Mouse (Mus musculus): ENCODE results near the gene Mum1.
A peak's percentile ranks its signal among the peaks of the same experiment; 100 is the strongest.
"Not testable (repeated sequence)": the region's sequence is repeated elsewhere in the genome, so short reads cannot be mapped to it uniquely, and the experiment has no call there.

Gene Mum1

GRCm38 (mm10) chr10:80238306-80238705 lies 12.1 kb downstream of the Mum1 start:
- Histone ChIP-seq H3K27me3 (ENCODE audit: insufficient read depth, low read length) (no peaks in the 10 kb centered on the region), H3K4me1 (replicated peaks; ENCODE audit: low read depth, low read length) (peaks cover 47% of the 10 kb centered on the region), H3K9me3 (ENCODE audit: low read length) (no peaks in the 10 kb centered on the region), H3K36me3 (ENCODE audit: insufficient read depth, low read length) (peaks cover 100% of the 10 kb centered on the region), H3K4me3 (replicated peaks; ENCODE audit: low read length) (no peak overlapping the region)
- TF ChIP-seq NANOG (IDR thresholded peaks at IDR 0.05; ENCODE audit: borderline replicate concordance, low read length) (no peak), POU5F1 (IDR thresholded peaks at IDR 0.05; ENCODE audit: borderline replicate concordance, low read length) (no peak), CTCF (conservative IDR thresholded peaks at IDR 0.05; ENCODE audit: low read length) (no peak)

- no peaks in the 10 kb centered on the region for H3K27me3 ChIP-seq (ENCODE audit: insufficient read depth, low read length)
- no peaks in the 10 kb centered on the region for H3K9me3 ChIP-seq (ENCODE audit: low read length)
- peaks cover 44% of the 10 kb centered on the region for H3K4me1 ChIP-seq (replicated peaks; ENCODE audit: low read depth, low read length)
- H3K4me3 ChIP-seq (replicated peaks; ENCODE audit: low read length), result no peak overlapping the region
- TF ChIP-seq POU5F1 (IDR thresholded peaks at IDR 0.05; ENCODE audit: borderline replicate concordance, low read length) (no peak), NANOG (IDR thresholded peaks at IDR 0.05; ENCODE audit: borderline replicate concordance, low read length) (no peak), CTCF (conservative IDR thresholded peaks at IDR 0.05; ENCODE audit: low read length) (no peak)
- H3K36me3 ChIP-seq (ENCODE audit: insufficient read depth, low read length), result peaks cover 100% of the 10 kb centered on the region
Observed at GRCm38 (mm10) chr10:80239791-80240190, 13.6 kb downstream of the Mum1 start.

GRCm38 (mm10) chr10:80242088-80242487 lies 15.9 kb downstream of the Mum1 start:
- TF ChIP-seq CTCF (conservative IDR thresholded peaks at IDR 0.05; ENCODE audit: low read length) (no peak), NANOG (IDR thresholded peaks at IDR 0.05; ENCODE audit: borderline replicate concordance, low read length) (no peak), POU5F1 (IDR thresholded peaks at IDR 0.05; ENCODE audit: borderline replicate concordance, low read length) (no peak)
- Histone ChIP-seq H3K4me1 (replicated peaks; ENCODE audit: low read depth, low read length) (peaks cover 54% of the 10 kb centered on the region), H3K27me3 (ENCODE audit: insufficient read depth, low read length) (no peaks in the 10 kb centered on the region), H3K9me3 (ENCODE audit: low read length) (no peaks in the 10 kb centered on the region), H3K36me3 (ENCODE audit: insufficient read depth, low read length) (peaks cover 82% of the 10 kb centered on the region), H3K4me3 (replicated peaks; ENCODE audit: low read length) (no peak overlapping the region)

- TF ChIP-seq CTCF (conservative IDR thresholded peaks at IDR 0.05; ENCODE audit: low read length) (no peak), NANOG (IDR thresholded peaks at IDR 0.05; ENCODE audit: borderline replicate concordance, low read length) (no peak), POU5F1 (IDR thresholded peaks at IDR 0.05; ENCODE audit: borderline replicate concordance, low read length) (no peak)
- H3K9me3 ChIP-seq (ENCODE audit: low read length), result no peaks in the 10 kb centered on the region
- H3K4me3 ChIP-seq (replicated peaks; ENCODE audit: low read length), result no peak overlapping the region
- no peaks in the 10 kb centered on the region for H3K27me3 ChIP-seq (ENCODE audit: insufficient read depth, low read length)
- H3K4me1 ChIP-seq (replicated peaks; ENCODE audit: low read depth, low read length), result peaks cover 49% of the 10 kb centered on the region
- H3K36me3 ChIP-seq (ENCODE audit: insufficient read depth, low read length), result peaks cover 77% of the 10 kb centered on the region
Observed at GRCm38 (mm10) chr10:80242607-80243006, 16.4 kb downstream of the Mum1 start.

DNA sequence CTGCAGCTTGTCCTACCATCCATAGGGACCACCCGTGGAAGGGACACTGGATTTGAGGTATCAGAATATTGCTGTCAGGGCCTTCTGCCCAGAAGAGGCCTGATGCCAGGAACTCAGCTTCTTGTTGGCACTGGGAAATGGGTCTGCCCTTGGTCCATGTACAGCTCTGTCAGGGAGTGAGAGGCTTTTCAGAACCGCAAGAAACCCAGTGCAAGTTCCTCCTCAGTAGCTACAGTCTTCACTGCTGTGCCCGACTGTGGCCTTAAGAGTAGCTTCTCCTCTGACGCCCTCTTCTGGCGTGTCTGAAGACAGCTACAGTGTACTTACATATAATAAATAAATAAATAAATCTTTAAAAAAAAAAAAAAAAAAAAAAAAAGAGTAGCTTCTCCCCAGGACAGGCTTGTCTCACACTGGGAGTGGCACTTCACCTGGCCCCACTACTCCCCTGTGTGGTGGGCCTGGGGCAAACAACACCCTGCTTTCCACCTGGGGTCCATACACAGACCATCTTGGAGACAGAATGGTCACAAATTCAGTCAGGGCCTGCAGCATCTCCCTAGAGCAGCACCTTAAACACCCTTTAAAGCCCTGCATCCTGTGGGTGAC lies 18.7 kb downstream of the Mum1 start:
- TF ChIP-seq CTCF (conservative IDR thresholded peaks at IDR 0.05; ENCODE audit: low read length) (no peak), NANOG (IDR thresholded peaks at IDR 0.05; ENCODE audit: borderline replicate concordance, low read length) (no peak), POU5F1 (IDR thresholded peaks at IDR 0.05; ENCODE audit: borderline replicate concordance, low read length) (no peak)
- Histone ChIP-seq H3K4me1 (replicated peaks; ENCODE audit: low read depth, low read length) (peaks cover 41% of the 10 kb centered on the region), H3K9me3 (ENCODE audit: low read length) (no peaks in the 10 kb centered on the region), H3K27me3 (ENCODE audit: insufficient read depth, low read length) (no peaks in the 10 kb centered on the region), H3K4me3 (replicated peaks; ENCODE audit: low read length) (no peak overlapping the region), H3K36me3 (ENCODE audit: insufficient read depth, low read length) (peaks cover 54% of the 10 kb centered on the region)

DNA sequence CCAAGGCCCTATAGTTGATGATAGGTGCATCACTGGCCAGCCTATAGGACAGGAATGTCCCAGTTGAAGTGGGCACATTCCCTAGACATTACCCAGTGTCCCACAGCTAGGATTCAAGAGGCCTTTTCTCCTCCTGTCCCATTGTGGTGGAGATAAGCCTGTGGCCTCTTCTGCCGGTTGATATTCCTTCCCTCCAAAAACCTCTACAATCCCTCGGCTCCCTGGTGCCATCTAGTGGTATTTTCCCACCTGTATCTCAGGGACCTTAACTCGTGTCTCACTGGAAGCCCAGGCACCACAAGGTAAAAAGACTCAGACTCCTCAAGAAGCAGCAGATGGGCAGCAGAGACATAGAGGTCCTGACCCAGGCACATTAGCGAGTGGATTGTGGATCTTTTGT lies 19.4 kb downstream of the Mum1 start:
- Histone ChIP-seq H3K36me3 (ENCODE audit: insufficient read depth, low read length) (peaks cover 47% of the 10 kb centered on the region), H3K4me1 (replicated peaks; ENCODE audit: low read depth, low read length) (peaks cover 41% of the 10 kb centered on the region), H3K4me3 (replicated peaks; ENCODE audit: low read length) (no peak overlapping the region), H3K9me3 (ENCODE audit: low read length) (no peaks in the 10 kb centered on the region), H3K27me3 (ENCODE audit: insufficient read depth, low read length) (no peaks in the 10 kb centered on the region)
- TF ChIP-seq POU5F1 (IDR thresholded peaks at IDR 0.05; ENCODE audit: borderline replicate concordance, low read length), result no peak
- TF ChIP-seq NANOG (IDR thresholded peaks at IDR 0.05; ENCODE audit: borderline replicate concordance, low read length), result no peak
- TF ChIP-seq CTCF (conservative IDR thresholded peaks at IDR 0.05; ENCODE audit: low read length), result peak; percentile 89

- no peaks in the 10 kb centered on the region for H3K9me3 ChIP-seq (ENCODE audit: low read length)
- no peaks in the 10 kb centered on the region for H3K27me3 ChIP-seq (ENCODE audit: insufficient read depth, low read length)
- peaks cover 45% of the 10 kb centered on the region for H3K36me3 ChIP-seq (ENCODE audit: insufficient read depth, low read length)
- peak overlapping the region; percentile 99; the same call in 1 of the 2 replicates for H3K4me3 ChIP-seq (replicated peaks; ENCODE audit: low read length)
- 0 out of 2 replicates have a peak, but pooled peaks have one; percentile 7 for TF ChIP-seq CTCF (conservative IDR thresholded peaks at IDR 0.05; ENCODE audit: low read length)
- no peak for TF ChIP-seq POU5F1 (IDR thresholded peaks at IDR 0.05; ENCODE audit: borderline replicate concordance, low read length)
- peaks cover 50% of the 10 kb centered on the region for H3K4me1 ChIP-seq (replicated peaks; ENCODE audit: low read depth, low read length)
Observed at GRCm38 (mm10) chr10:80247849-80248248, 21.6 kb downstream of the Mum1 start.

GRCm38 (mm10) chr10:80248437-80248836 lies 22.2 kb downstream of the Mum1 start:
- peaks cover 45% of the 10 kb centered on the region for H3K36me3 ChIP-seq (ENCODE audit: insufficient read depth, low read length)
- H3K27me3 ChIP-seq (ENCODE audit: insufficient read depth, low read length), result not testable (repeated sequence)

GRCm38 (mm10) chr10:80248971-80249640 lies 22.9 kb downstream of the Mum1 start, which contains the start of gene Ndufs7:
Gene Ndufs7, plus strand, starts transcription at chr10:80249121.
- Histone ChIP-seq H3K4me1 (replicated peaks; ENCODE audit: low read depth, low read length) (peaks cover 59% of the 10 kb centered on the region), H3K9me3 (ENCODE audit: low read length) (no peaks in the 10 kb centered on the region), H3K36me3 (ENCODE audit: insufficient read depth, low read length) (peaks cover 45% of the 10 kb centered on the region), H3K27me3 (ENCODE audit: insufficient read depth, low read length) (no peaks in the 10 kb centered on the region), H3K4me3 (replicated peaks; ENCODE audit: low read length) (peak within 1 kb of the TSS; percentile 99)
- TF ChIP-seq POU5F1 (IDR thresholded peaks at IDR 0.05; ENCODE audit: borderline replicate concordance, low read length) (no peak), CTCF (conservative IDR thresholded peaks at IDR 0.05; ENCODE audit: low read length) (no peak), NANOG (IDR thresholded peaks at IDR 0.05; ENCODE audit: borderline replicate concordance, low read length) (no peak)

More at GRCm38 (mm10) chr10:80248437-80248836, 22.2 kb downstream of the Mum1 start:
- Histone ChIP-seq H3K4me1 (replicated peaks; ENCODE audit: low read depth, low read length) (peaks cover 53% of the 10 kb centered on the region), H3K4me3 (replicated peaks; ENCODE audit: low read length) (peak overlapping the region; percentile 99)
- H3K9me3 ChIP-seq (ENCODE audit: low read length), result not testable (repeated sequence)
